8 mouse cellular contexts compared by ENCODE assay signal in genomic region chr7:99917320-99917844, GRCm38 (mm10). TPM values are rescaled to one million over a fixed set of nuclear protein-coding genes. Genes with fewer than 3 reads are reported as not detected.
DNase-seq lines count a peak whose midpoint lies in the region; ATAC-seq and TF ChIP-seq lines count a peak whose summit lies in the region.

No protein-coding gene starts in this region.

- no peak overlapping the region for H3K27ac ChIP-seq in embryonic facial prominence, embryonic 11.5 days (replicated peaks; ENCODE audit: low read depth, low read length)
- H3K27ac ChIP-seq in heart, postnatal 0 days (ENCODE audit: low read depth), result no peak overlapping the region
- H3K27ac ChIP-seq in neural tube, embryonic 15.5 days (replicated peaks), result peak overlapping the region; percentile 41

- peak overlapping the region; percentile 19 for H3K4me3 ChIP-seq in embryonic facial prominence, embryonic 11.5 days (ENCODE audit: low read depth, low read length)
- peak overlapping the region; percentile 45 for H3K4me3 ChIP-seq in heart, postnatal 0 days (ENCODE audit: low read depth, low read length)
- peak overlapping the region; percentile 30 for H3K4me3 ChIP-seq in lung, adult 2 months (replicated peaks; ENCODE audit: extremely low read depth, low read depth, low read length)
- H3K4me3 ChIP-seq in neural tube, embryonic 15.5 days (replicated peaks), result peak overlapping the region; percentile 38

- H3K4me1 ChIP-seq in embryonic facial prominence, embryonic 11.5 days (ENCODE audit: control insufficient read depth, insufficient read depth, low read length), result no peaks in the 10 kb centered on the region
- 0 out of 2 replicates have a peak, but pooled peaks cover 10% of the 10 kb centered on the region for H3K4me1 ChIP-seq in heart, postnatal 0 days (ENCODE audit: control insufficient read depth, insufficient read depth)
- H3K4me1 ChIP-seq in lung, adult 2 months (ENCODE audit: control insufficient read depth, insufficient read depth, low read length), result peaks cover 10% of the 10 kb centered on the region; the same call in 1 of the 2 replicates
- H3K4me1 ChIP-seq in neural tube, embryonic 15.5 days, result peaks cover 19% of the 10 kb centered on the region

- no peaks in the 10 kb centered on the region; the same call in 1 of the 2 replicates for H3K27me3 ChIP-seq in embryonic facial prominence, embryonic 11.5 days (ENCODE audit: control insufficient read depth, insufficient read depth, low read length)
- H3K27me3 ChIP-seq in heart, postnatal 0 days (ENCODE audit: control insufficient read depth, insufficient read depth, low read length), result 0 out of 2 replicates have a peak, but pooled peaks cover 5% of the 10 kb centered on the region
- peaks cover 9% of the 10 kb centered on the region; the same call in 1 of the 2 replicates for H3K27me3 ChIP-seq in neural tube, embryonic 15.5 days (replicated peaks)

- no peaks in the 10 kb centered on the region for H3K36me3 ChIP-seq in embryonic facial prominence, embryonic 11.5 days (replicated peaks; ENCODE audit: control insufficient read depth, insufficient read depth, low read depth, low read length)
- peaks cover 13% of the 10 kb centered on the region; the same call in 1 of the 2 replicates for H3K36me3 ChIP-seq in heart, postnatal 0 days (replicated peaks; ENCODE audit: control insufficient read depth, insufficient read depth, low read length)
- H3K36me3 ChIP-seq in neural tube, embryonic 15.5 days, result peaks cover 4% of the 10 kb centered on the region; the same call in 1 of the 2 replicates

- H3K9me3 ChIP-seq in embryonic facial prominence, embryonic 11.5 days (replicated peaks; ENCODE audit: control insufficient read depth, low read length), result no peaks in the 10 kb centered on the region
- H3K9me3 ChIP-seq in heart, postnatal 0 days (replicated peaks; ENCODE audit: control insufficient read depth, low read length), result no peaks in the 10 kb centered on the region
- H3K9me3 ChIP-seq in neural tube, embryonic 15.5 days (replicated peaks), result no peaks in the 10 kb centered on the region

- no peak for TF ChIP-seq EP300 in heart, postnatal 0 days (IDR thresholded peaks at IDR 0.05; ENCODE audit: low read depth)

- peak overlapping the region; percentile 57 for H3K4me2 ChIP-seq in embryonic facial prominence, embryonic 11.5 days (ENCODE audit: low read depth, low read length)
- peak overlapping the region; percentile 79 for H3K4me2 ChIP-seq in heart, postnatal 0 days (ENCODE audit: low read depth, low read length)
- H3K4me2 ChIP-seq in neural tube, embryonic 15.5 days, result peak overlapping the region; percentile 82

- H3K9ac ChIP-seq in embryonic facial prominence, embryonic 11.5 days (replicated peaks; ENCODE audit: low read length), result peak overlapping the region; percentile 8
- H3K9ac ChIP-seq in heart, postnatal 0 days (replicated peaks; ENCODE audit: low read depth, low read length), result peak overlapping the region; percentile 50
- H3K9ac ChIP-seq in neural tube, embryonic 15.5 days (replicated peaks), result peak overlapping the region; percentile 38

- no peak for TF ChIP-seq CTCF in heart, postnatal 0 days (IDR thresholded peaks at IDR 0.05; ENCODE audit: low read depth)
- TF ChIP-seq CTCF in lung, adult 2 months (IDR thresholded peaks at IDR 0.05; ENCODE audit: insufficient read depth, low read length), result no peak

- peak; percentile 72 for ATAC-seq in embryonic facial prominence, embryonic 11.5 days (replicated peaks; ENCODE audit: insufficient number of reproducible peaks, low FRiP score, low TSS enrichment, low read depth)
- ATAC-seq in heart, postnatal 0 days (ENCODE audit: insufficient read depth, low read depth), result peak; percentile 30; the same call in 1 of the 2 replicates
- peak; percentile 62 for ATAC-seq in neural tube, embryonic 15.5 days (ENCODE audit: low FRiP score)

- no peak for TF ChIP-seq POLR2A in lung, adult 2 months (IDR thresholded peaks at IDR 0.05; ENCODE audit: borderline replicate concordance, extremely low read depth, low read depth, low read length)

- peak; percentile 27 for DNase-seq in urinary bladder, postnatal 14 days (ENCODE audit: low spot score)
- no peak for DNase-seq in urinary bladder, postnatal 4 days (ENCODE audit: low spot score in 2 of 2)
- DNase-seq in embryonic facial prominence, embryonic 11.5 days (ENCODE audit: low spot score), result peak; percentile 59
- DNase-seq in heart, postnatal 0 days (ENCODE audit: low spot score), result peak; percentile 14
- DNase-seq in kidney, postnatal 25 days, result peak; percentile 26 to 59
- peak; percentile 17 for DNase-seq in lung, adult 2 months
- DNase-seq in yolk sac, embryonic 10.5 days (ENCODE audit: low spot score), result no peak

- WGBS in embryonic facial prominence, embryonic 11.5 days, result 1% methylated on average over 36 of the region's 36 CpGs
- 2% methylated on average over 36 of the region's 36 CpGs for WGBS in heart, postnatal 0 days
- 2% methylated on average over 36 of the region's 36 CpGs for WGBS in lung, adult 2 months
- WGBS in neural tube, embryonic 15.5 days, result under 1% methylated on average over 36 of the region's 36 CpGs

RNA-seq across cellular contexts. Expression of gene Spcs2, which starts 54.1 kb away (rescaled TPM):
- 350 and 360 TPM in 2 replicates for polyA plus RNA-seq in embryonic facial prominence, embryonic 11.5 days (2014; fragmentation: Nextera tagmentation; extraction: Ambion mirVana)
- 57.2 and 79.1 TPM in 2 replicates for total RNA-seq in heart, postnatal 0 days (2014; rRNA removed; ENCODE audit: low replicate concordance)
- 146 and 155 TPM in 2 replicates for polyA plus RNA-seq in heart, postnatal 0 days (2015; fragmentation: Nextera tagmentation; extraction: Ambion mirVana)
- 21.5 and 45.6 TPM in 2 replicates for polyA plus RNA-seq in lung, adult 2 months (2012; rRNA removed)
- polyA plus RNA-seq in neural tube, embryonic 15.5 days (2015; fragmentation: Nextera tagmentation; extraction: Ambion mirVana), result 284 and 313 TPM in 2 replicates

RNA-seq across cellular contexts. Expression of gene Xrra1, which starts 58.5 kb away (rescaled TPM):
- polyA plus RNA-seq in embryonic facial prominence, embryonic 11.5 days (2014; fragmentation: Nextera tagmentation; extraction: Ambion mirVana), result 0.20 and 0.52 TPM in 2 replicates
- 1.9 TPM in 1 of 2 replicates, not detected in the other for total RNA-seq in heart, postnatal 0 days (2014; rRNA removed; ENCODE audit: low replicate concordance)
- 0.04 and 0.08 TPM in 2 replicates for polyA plus RNA-seq in heart, postnatal 0 days (2015; fragmentation: Nextera tagmentation; extraction: Ambion mirVana)
- polyA plus RNA-seq in lung, adult 2 months (2012; rRNA removed), result 0.87 and 1.1 TPM in 2 replicates
- 0.84 and 0.97 TPM in 2 replicates for polyA plus RNA-seq in neural tube, embryonic 15.5 days (2015; fragmentation: Nextera tagmentation; extraction: Ambion mirVana)

Comparison
In these comparisons a context has a peak if more than half of its experiments do, and no peak if none do; other contexts are left out.
1. DNase-seq: peak in urinary bladder, postnatal 14 days (single experiment), embryonic facial prominence, embryonic 11.5 days (single experiment), heart, postnatal 0 days (single experiment), kidney, postnatal 25 days (2 of 2) and lung, adult 2 months (single experiment); none in urinary bladder, postnatal 4 days (0 of 2) and yolk sac, embryonic 10.5 days (single experiment).
2. Peak in every context shown above with its lines, with median percentiles within 50 percentile points of each other: ATAC-seq, H3K4me2 ChIP-seq, H3K4me3 ChIP-seq and H3K9ac ChIP-seq.